Mouse (Mus musculus): ENCODE measurements around the gene Rnf207. TPM values are rescaled to one million over a fixed set of nuclear protein-coding genes. Genes with fewer than 3 reads are reported as not detected.

Rnf207 gene
- polyA plus RNA-seq, 1 experiment from 2014 or later: 0.84 TPM

GRCm38 (mm10) chr4:152302012-152302411 is 16.8 kb downstream of the Rnf207 start:
- Histone ChIP-seq H3K27me3 (ENCODE audit: control insufficient read depth, insufficient read depth, low read length) (no peaks in the 10 kb centered on the region), H3K4me2 (ENCODE audit: low read depth, low read length) (no peak overlapping the region), H3K9me3 (replicated peaks; ENCODE audit: control insufficient read depth, low read length) (no peaks in the 10 kb centered on the region), H3K27ac (ENCODE audit: low read length) (no peak overlapping the region), H3K9ac (ENCODE audit: low read length) (no peak overlapping the region), H3K4me1 (ENCODE audit: control insufficient read depth, insufficient read depth, low read length) (peaks cover 13% of the 10 kb centered on the region), H3K36me3 (ENCODE audit: control insufficient read depth, insufficient read depth, low read length) (0 out of 2 replicates have a peak, but pooled peaks cover 3% of the 10 kb centered on the region), H3K4me3 (replicated peaks; ENCODE audit: low read length) (no peak overlapping the region)
- ATAC-seq (ENCODE audit: insufficient read depth, low FRiP score): no peak
- WGBS: 77% methylated on average over 11 of the region's 11 CpGs

DNA sequence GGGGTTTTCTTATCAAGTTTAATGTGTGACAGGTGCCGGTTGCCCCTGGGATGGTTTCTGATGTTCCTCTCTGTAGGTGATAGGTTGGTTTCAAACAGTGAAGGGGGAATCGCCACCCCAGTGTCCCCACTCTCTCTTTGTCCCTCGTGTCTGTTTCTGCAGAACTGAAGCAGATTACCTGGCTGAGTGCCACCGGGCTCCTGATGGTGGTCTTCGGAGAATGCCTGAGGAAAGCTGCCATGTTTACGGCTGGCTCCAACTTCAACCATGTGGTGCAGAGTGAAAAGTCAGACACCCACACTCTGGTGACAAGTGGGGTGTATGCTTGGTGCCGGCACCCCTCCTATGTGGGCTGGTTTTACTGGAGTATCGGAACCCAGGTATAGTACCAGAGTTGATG is 18.4 kb downstream of the Rnf207 start:
- WGBS: 87% methylated on average over 8 of the region's 8 CpGs
- Histone ChIP-seq H3K4me3 (replicated peaks; ENCODE audit: low read length) (no peak overlapping the region), H3K27ac (ENCODE audit: low read length) (no peak overlapping the region), H3K4me1 (ENCODE audit: control insufficient read depth, insufficient read depth, low read length) (peaks cover 17% of the 10 kb centered on the region), H3K4me2 (ENCODE audit: low read depth, low read length) (no peak overlapping the region), H3K9me3 (replicated peaks; ENCODE audit: control insufficient read depth, low read length) (no peaks in the 10 kb centered on the region), H3K27me3 (ENCODE audit: control insufficient read depth, insufficient read depth, low read length) (no peaks in the 10 kb centered on the region), H3K9ac (ENCODE audit: low read length) (no peak overlapping the region), H3K36me3 (ENCODE audit: control insufficient read depth, insufficient read depth, low read length) (0 out of 2 replicates have a peak, but pooled peaks cover 3% of the 10 kb centered on the region)
- no peak for ATAC-seq (ENCODE audit: insufficient read depth, low FRiP score)

DNA sequence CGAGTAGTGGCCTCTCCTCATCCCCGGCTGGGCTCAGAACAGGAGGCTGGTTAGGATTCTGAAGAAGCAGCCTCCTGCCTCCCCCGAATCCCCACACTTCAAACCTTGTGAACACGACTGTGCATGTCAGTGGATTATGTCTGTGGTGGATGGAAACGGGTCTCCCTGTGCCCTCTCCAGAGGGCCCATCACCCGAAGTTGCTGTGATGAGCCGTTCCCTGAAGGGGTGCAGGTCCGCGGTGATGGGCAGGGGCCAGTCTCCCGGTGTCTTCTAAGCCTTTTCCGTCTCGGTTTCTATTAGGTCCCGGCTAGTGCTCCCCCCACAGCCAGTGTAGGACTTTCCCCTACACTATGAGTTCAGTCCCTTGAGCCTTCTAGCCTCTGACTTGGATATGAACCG is 20.0 kb downstream of the Rnf207 start:
- Histone ChIP-seq H3K9ac (ENCODE audit: low read length) (peak overlapping the region; percentile 20; the same call in 1 of the 2 replicates), H3K4me1 (ENCODE audit: control insufficient read depth, insufficient read depth, low read length) (peaks cover 17% of the 10 kb centered on the region), H3K27me3 (ENCODE audit: control insufficient read depth, insufficient read depth, low read length) (no peaks in the 10 kb centered on the region), H3K4me2 (ENCODE audit: low read depth, low read length) (0 out of 2 replicates have a peak overlapping the region, but pooled peaks have one; percentile 94), H3K36me3 (ENCODE audit: control insufficient read depth, insufficient read depth, low read length) (0 out of 2 replicates have a peak, but pooled peaks cover 3% of the 10 kb centered on the region), H3K4me3 (replicated peaks; ENCODE audit: low read length) (no peak overlapping the region), H3K27ac (ENCODE audit: low read length) (no peak overlapping the region), H3K9me3 (replicated peaks; ENCODE audit: control insufficient read depth, low read length) (no peaks in the 10 kb centered on the region)
- ATAC-seq (ENCODE audit: insufficient read depth, low FRiP score): no peak
- WGBS: 83% methylated on average over 14 of the region's 14 CpGs

DNA sequence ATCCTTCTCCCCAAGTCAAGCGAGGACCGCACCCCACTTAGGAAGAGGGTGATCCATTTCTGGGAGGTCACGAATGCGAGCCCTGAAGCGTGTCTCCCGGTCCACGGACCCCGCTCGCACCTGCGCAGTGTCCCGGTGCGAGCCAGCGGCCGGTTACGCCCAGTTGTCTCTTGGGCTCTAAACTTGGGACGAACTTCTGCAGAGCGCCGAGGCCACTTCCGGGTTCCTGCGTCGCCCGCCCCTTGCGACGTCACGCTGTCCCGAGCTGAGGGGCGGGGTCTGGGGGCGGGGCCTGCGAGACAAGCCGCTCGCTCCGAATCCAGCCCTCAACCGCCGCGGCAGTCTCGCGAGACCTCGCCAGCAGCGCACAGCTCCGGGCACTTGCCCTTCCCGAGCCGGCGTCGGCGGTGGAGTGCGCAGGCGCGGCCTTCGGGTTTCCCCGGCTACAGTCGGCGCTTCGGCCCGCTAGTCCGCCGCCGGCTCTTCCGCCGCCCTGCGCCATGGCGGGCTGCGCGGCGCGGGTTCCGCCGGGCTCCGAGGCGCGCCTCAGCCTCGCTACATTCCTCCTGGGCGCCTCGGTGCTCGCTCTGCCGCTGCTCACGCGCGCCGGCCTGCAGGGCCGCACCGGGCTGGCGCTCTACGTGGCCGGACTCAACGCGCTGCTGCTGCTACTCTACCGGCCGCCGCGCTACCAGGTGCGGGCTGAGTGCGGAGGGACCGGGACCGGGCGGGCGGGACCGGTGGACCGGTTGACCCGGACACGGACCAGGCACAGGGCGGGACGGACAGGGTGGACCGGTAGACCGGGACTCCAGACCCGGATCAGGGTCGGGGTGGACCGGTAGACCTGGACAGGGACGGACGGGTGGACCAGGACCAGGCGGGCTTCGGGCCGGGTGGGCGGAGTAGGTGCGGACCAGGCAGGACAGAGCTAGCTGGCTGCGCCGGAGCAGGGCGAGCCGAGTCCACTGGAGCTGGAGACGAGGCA is 21.6 kb downstream of the Rnf207 start, which contains the start of gene Icmt:
Icmt (plus strand) TSS at position 354 of the 988 bp plus-strand sequence.
- peaks cover 24% of the 10 kb centered on the region for H3K4me1 ChIP-seq (ENCODE audit: control insufficient read depth, insufficient read depth, low read length)
- H3K27ac ChIP-seq (ENCODE audit: low read length): peak within 1 kb of the TSS; percentile 78
- H3K36me3 ChIP-seq (ENCODE audit: control insufficient read depth, insufficient read depth, low read length): no peaks in the 10 kb centered on the region
- ATAC-seq (ENCODE audit: insufficient read depth, low FRiP score): peak; percentile 97
- H3K27me3 ChIP-seq (ENCODE audit: control insufficient read depth, insufficient read depth, low read length): peaks cover 9% of the 10 kb centered on the region
- peak within 1 kb of the TSS; percentile 97 for H3K9ac ChIP-seq (ENCODE audit: low read length)
- H3K4me2 ChIP-seq (ENCODE audit: low read depth, low read length): peak within 1 kb of the TSS; percentile 94
- WGBS: under 1% methylated on average over 118 of the region's 119 CpGs
- H3K9me3 ChIP-seq (replicated peaks; ENCODE audit: control insufficient read depth, low read length): no peaks in the 10 kb centered on the region
- peak within 1 kb of the TSS; percentile 94 for H3K4me3 ChIP-seq (replicated peaks; ENCODE audit: low read length)

- Histone ChIP-seq H3K4me2 (ENCODE audit: low read depth, low read length) (peak overlapping the region; percentile 59), H3K27ac (ENCODE audit: low read length) (peak overlapping the region; percentile 78), H3K4me3 (replicated peaks; ENCODE audit: low read length) (peak overlapping the region; percentile 94), H3K27me3 (ENCODE audit: control insufficient read depth, insufficient read depth, low read length) (peaks cover 17% of the 10 kb centered on the region), H3K4me1 (ENCODE audit: control insufficient read depth, insufficient read depth, low read length) (peaks cover 25% of the 10 kb centered on the region), H3K9ac (ENCODE audit: low read length) (peak overlapping the region; percentile 73), H3K36me3 (ENCODE audit: control insufficient read depth, insufficient read depth, low read length) (no peaks in the 10 kb centered on the region), H3K9me3 (replicated peaks; ENCODE audit: control insufficient read depth, low read length) (no peaks in the 10 kb centered on the region)
- 10% methylated on average over 8 of the region's 8 CpGs for WGBS
- ATAC-seq (ENCODE audit: insufficient read depth, low FRiP score): no peak
Observed at GRCm38 (mm10) chr4:152296371-152296770, 22.4 kb downstream of the Rnf207 start.

- no peak for ATAC-seq (ENCODE audit: insufficient read depth, low FRiP score)
- Histone ChIP-seq H3K4me2 (ENCODE audit: low read depth, low read length) (no peak overlapping the region), H3K27me3 (ENCODE audit: control insufficient read depth, insufficient read depth, low read length) (peaks cover 22% of the 10 kb centered on the region), H3K9me3 (replicated peaks; ENCODE audit: control insufficient read depth, low read length) (no peaks in the 10 kb centered on the region), H3K4me1 (ENCODE audit: control insufficient read depth, insufficient read depth, low read length) (peaks cover 25% of the 10 kb centered on the region), H3K36me3 (ENCODE audit: control insufficient read depth, insufficient read depth, low read length) (no peaks in the 10 kb centered on the region), H3K4me3 (replicated peaks; ENCODE audit: low read length) (no peak overlapping the region), H3K27ac (ENCODE audit: low read length) (peak overlapping the region; percentile 31; the same call in 1 of the 2 replicates), H3K9ac (ENCODE audit: low read length) (no peak overlapping the region)
- 38% methylated on average over 4 of the region's 4 CpGs for WGBS
Observed at GRCm38 (mm10) chr4:152295916-152296315, 22.9 kb downstream of the Rnf207 start.

DNA sequence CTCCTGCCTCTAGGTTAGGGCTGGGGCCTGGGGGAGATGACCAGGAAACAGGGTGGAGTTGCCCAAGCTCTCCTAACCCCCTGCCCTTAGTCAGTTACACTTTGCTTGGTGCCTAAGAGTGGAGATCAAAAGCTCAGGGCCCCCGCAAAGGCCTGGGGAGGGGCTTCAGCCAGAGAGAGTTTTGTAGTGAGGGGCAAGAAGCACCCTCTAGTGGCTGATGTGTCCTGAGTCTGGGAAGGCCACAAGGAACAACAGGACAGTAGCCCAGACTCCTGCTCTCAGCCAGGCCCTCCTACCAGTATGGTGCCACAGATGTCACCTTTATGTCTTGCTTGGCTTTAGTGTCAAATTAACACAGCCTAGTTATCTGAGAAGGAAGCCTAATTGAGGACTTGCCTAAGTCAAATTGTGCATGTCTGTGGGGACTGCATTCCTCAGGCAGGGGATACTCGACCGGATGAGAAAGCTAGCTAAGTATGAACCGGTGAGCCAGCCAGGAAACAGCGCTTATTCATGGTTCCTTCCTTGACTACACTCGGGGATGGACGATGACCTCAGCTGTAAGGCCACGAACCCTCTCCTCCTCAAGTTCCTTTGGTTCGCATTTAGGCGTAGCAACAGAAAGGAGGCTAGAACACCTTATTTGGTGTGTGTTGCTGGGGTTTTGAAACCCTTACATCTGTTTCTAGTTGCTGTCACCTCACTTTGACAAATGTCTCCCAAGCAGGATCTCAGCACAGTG is 24.4 kb downstream of the Rnf207 start:
- ATAC-seq (ENCODE audit: insufficient read depth, low FRiP score): no peak
- Histone ChIP-seq H3K9me3 (replicated peaks; ENCODE audit: control insufficient read depth, low read length) (no peaks in the 10 kb centered on the region), H3K9ac (ENCODE audit: low read length) (no peak overlapping the region), H3K27ac (ENCODE audit: low read length) (no peak overlapping the region), H3K27me3 (ENCODE audit: control insufficient read depth, insufficient read depth, low read length) (peaks cover 36% of the 10 kb centered on the region), H3K4me2 (ENCODE audit: low read depth, low read length) (no peak overlapping the region), H3K4me1 (ENCODE audit: control insufficient read depth, insufficient read depth, low read length) (peaks cover 35% of the 10 kb centered on the region), H3K4me3 (replicated peaks; ENCODE audit: low read length) (no peak overlapping the region), H3K36me3 (ENCODE audit: control insufficient read depth, insufficient read depth, low read length) (no peaks in the 10 kb centered on the region)
- WGBS: 51% methylated on average over 10 of the region's 10 CpGs

DNA sequence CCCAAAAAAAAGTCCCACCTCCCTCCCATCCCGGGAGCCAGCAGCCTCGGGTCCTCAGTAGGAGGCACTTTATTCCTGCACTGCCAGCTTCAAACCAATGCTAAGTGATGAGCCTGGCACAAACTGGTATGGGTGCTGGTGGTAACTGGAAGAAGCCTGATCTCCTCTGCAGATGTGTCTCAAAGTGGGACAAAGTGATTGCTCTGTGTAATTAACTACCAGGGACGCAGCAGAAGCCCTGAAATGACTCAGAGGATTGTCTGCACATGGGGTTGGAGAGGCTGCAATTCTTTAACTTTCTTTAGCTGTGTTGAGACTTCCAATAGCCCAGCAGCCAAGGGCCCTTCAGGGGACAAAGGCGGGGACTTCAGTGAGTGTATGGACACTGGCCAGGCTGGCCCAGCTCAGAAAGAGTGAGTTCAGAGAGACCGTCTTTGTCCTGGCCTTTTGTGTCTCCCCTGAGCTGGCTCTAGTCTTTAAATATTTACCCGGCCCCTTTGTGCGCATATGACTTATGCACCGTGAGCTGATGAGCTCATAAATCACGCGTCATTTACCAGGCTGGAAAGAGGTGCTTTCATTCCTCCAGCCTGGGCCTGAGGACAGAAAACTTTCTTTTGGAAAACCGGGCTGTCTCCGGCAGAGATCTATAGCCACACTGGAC is 26.6 kb downstream of the Rnf207 start:
- no peak overlapping the region for H3K9ac ChIP-seq (ENCODE audit: low read length)
- no peak for ATAC-seq (ENCODE audit: insufficient read depth, low FRiP score)
- H3K27ac ChIP-seq (ENCODE audit: low read length): no peak overlapping the region
- no peaks in the 10 kb centered on the region for H3K9me3 ChIP-seq (replicated peaks; ENCODE audit: control insufficient read depth, low read length)
- peaks cover 22% of the 10 kb centered on the region; the same call in 1 of the 2 replicates for H3K4me1 ChIP-seq (ENCODE audit: control insufficient read depth, insufficient read depth, low read length)
- no peak overlapping the region for H3K4me2 ChIP-seq (ENCODE audit: low read depth, low read length)
- H3K36me3 ChIP-seq (ENCODE audit: control insufficient read depth, insufficient read depth, low read length): no peaks in the 10 kb centered on the region
- peaks cover 51% of the 10 kb centered on the region for H3K27me3 ChIP-seq (ENCODE audit: control insufficient read depth, insufficient read depth, low read length)
- H3K4me3 ChIP-seq (replicated peaks; ENCODE audit: low read length): no peak overlapping the region
- 15% methylated on average over 12 of the region's 12 CpGs for WGBS

All from stomach, embryonic 16.5 days (tissue).